Mouse (Mus musculus) heart, postnatal 10 days (tissue): ENCODE measurements at regions not wholly inside any gene's neighbourhood (a gene's known extent, or its start where the extent isn't known, plus 50 kb on each side); places are given as distances from the start of the nearest gene placed in this dataset.

Source experiments
- DNase-seq, 2 experiments: peaks; one replicate each; pipeline ENCODE4 v3.0.0; 2021
- intact Hi-C: fragments of 180-260 bp; cut with DNase I; formaldehyde crosslinking; loops from one replicate; pipeline ENCODE4 v1.15.1; 2025

DNA sequence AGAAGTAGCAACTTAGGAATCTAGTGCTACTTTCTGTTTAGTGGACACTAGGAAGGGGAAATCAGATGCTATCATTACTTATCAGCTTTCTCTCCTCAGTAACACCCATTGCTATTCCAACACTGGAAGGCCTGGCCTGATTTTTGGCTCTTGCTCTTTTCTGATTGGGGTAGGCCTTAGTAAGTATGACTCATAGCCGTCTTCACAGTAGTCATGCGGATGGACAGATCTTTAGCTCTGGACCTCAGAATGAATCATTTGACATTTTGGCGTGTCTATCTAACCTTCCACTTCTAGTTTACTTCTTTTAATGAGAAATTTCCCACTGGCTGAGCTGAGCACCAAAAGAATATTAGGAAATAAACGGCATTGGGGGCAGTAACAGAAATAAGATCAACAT, 71.4 kb upstream of the Esx1 start:
- intact Hi-C loops, result no loop called here
- DNase-seq, result no peak

GRCm38 (mm10) chrX:137190122-137190521, 68.2 kb upstream of the Esx1 start:
- no peak for DNase-seq
- intact Hi-C loops, result loop anchor here (2.0 kb wide), 1 partner anchor 21 kb away; no protein-coding TSS in a partner anchor

DNA sequence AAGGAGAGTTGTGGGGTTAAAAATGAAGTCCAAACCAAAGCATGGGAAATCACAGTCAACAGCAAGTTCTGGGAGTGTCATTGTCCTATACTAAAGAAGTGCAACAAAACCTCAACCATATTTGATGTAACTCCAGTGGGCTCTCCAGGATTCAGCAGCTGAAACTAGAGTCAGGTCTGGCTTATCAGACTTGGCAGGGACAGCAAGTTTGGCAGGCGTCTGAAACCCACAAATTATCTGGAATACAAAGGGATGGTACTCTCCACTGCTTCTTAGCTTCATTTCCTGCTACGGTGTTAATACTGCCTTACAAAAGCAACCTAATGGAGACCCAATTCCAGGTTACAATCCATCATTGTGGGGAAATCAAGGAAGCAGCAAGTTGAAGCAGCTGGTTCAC, 53.9 kb upstream of the Esx1 start:
- DNase-seq, result no peak
- intact Hi-C loops, result no loop called here

GRCm38 (mm10) chrX:137173455-137173854, 51.6 kb upstream of the Esx1 start:
- intact Hi-C loops, result no loop called here
- DNase-seq, result no peak
